Mouse (Mus musculus): ENCODE data around the gene Gsx1. TPM values are rescaled to one million over a fixed set of nuclear protein-coding genes. Genes with fewer than 3 reads are reported as not detected.

The Gsx1 gene
- polyA plus RNA-seq (2015; fragmentation: Nextera tagmentation; extraction: Ambion mirVana), result not detected in 2 replicates

GRCm38 (mm10) chr5:147188571-147188975 lies at the start of gene Gsx1:
Gene Gsx1, plus strand, starts transcription at chr5:147188696.
- Histone ChIP-seq H3K4me3 (replicated peaks) (peak within 1 kb of the TSS; percentile 21), H3K27ac (replicated peaks) (no peak within 1 kb of the TSS), H3K36me3 (replicated peaks) (no peaks in the 10 kb centered on the region), H3K4me1 (replicated peaks) (peaks cover 23% of the 10 kb centered on the region), H3K27me3 (peaks cover 95% of the 10 kb centered on the region), H3K4me2 (peak within 1 kb of the TSS; percentile 45), H3K9me3 (replicated peaks) (no peaks in the 10 kb centered on the region), H3K9ac (no peak within 1 kb of the TSS)
- 1% methylated on average over 35 of the region's 37 CpGs for WGBS (ENCODE audit: insufficient replicate concordance)
- ATAC-seq (ENCODE audit: insufficient read depth), result no peak

- no peak for ATAC-seq (ENCODE audit: insufficient read depth)
- H3K4me2 ChIP-seq, result no peak overlapping the region
- no peaks in the 10 kb centered on the region for H3K27me3 ChIP-seq
- no peaks in the 10 kb centered on the region for H3K9me3 ChIP-seq (replicated peaks)
- no peaks in the 10 kb centered on the region for H3K36me3 ChIP-seq (replicated peaks)
- H3K4me3 ChIP-seq (replicated peaks), result no peak overlapping the region
- H3K4me1 ChIP-seq (replicated peaks), result no peaks in the 10 kb centered on the region
- no peak overlapping the region for H3K27ac ChIP-seq (replicated peaks)
- no peak overlapping the region for H3K9ac ChIP-seq
Observed at GRCm38 (mm10) chr5:147147340-147147739, 41.2 kb upstream of the Gsx1 start.

- peaks cover 15% of the 10 kb centered on the region; the same call in 1 of the 2 replicates for H3K27me3 ChIP-seq
- no peak for ATAC-seq (ENCODE audit: insufficient read depth)
- no peaks in the 10 kb centered on the region for H3K9me3 ChIP-seq (replicated peaks)
- WGBS (ENCODE audit: insufficient replicate concordance), result 26% methylated on average over 13 of the region's 13 CpGs
- no peaks in the 10 kb centered on the region for H3K4me1 ChIP-seq (replicated peaks)
- H3K36me3 ChIP-seq (replicated peaks), result no peaks in the 10 kb centered on the region
- H3K4me2 ChIP-seq, result no peak overlapping the region
- no peak overlapping the region for H3K9ac ChIP-seq
- no peak overlapping the region for H3K4me3 ChIP-seq (replicated peaks)
- no peak overlapping the region for H3K27ac ChIP-seq (replicated peaks)
Observed at GRCm38 (mm10) chr5:147154806-147155371, 33.6 kb upstream of the Gsx1 start.

GRCm38 (mm10) chr5:147155449-147156133 lies 32.9 kb upstream of the Gsx1 start:
- no peak for ATAC-seq (ENCODE audit: insufficient read depth)
- Histone ChIP-seq H3K36me3 (replicated peaks) (no peaks in the 10 kb centered on the region), H3K27ac (replicated peaks) (no peak overlapping the region), H3K9ac (no peak overlapping the region), H3K4me2 (no peak overlapping the region), H3K27me3 (peaks cover 15% of the 10 kb centered on the region; the same call in 1 of the 2 replicates), H3K4me1 (replicated peaks) (no peaks in the 10 kb centered on the region), H3K4me3 (replicated peaks) (no peak overlapping the region), H3K9me3 (replicated peaks) (no peaks in the 10 kb centered on the region)
- 29% methylated on average over 13 of the region's 13 CpGs for WGBS (ENCODE audit: insufficient replicate concordance)

- Histone ChIP-seq H3K9ac (no peak overlapping the region), H3K4me3 (replicated peaks) (no peak overlapping the region), H3K36me3 (replicated peaks) (no peaks in the 10 kb centered on the region), H3K4me2 (no peak overlapping the region), H3K27ac (replicated peaks) (no peak overlapping the region), H3K4me1 (replicated peaks) (no peaks in the 10 kb centered on the region), H3K27me3 (peaks cover 15% of the 10 kb centered on the region; the same call in 1 of the 2 replicates), H3K9me3 (replicated peaks) (no peaks in the 10 kb centered on the region)
- 29% methylated on average over 3 of the region's 3 CpGs for WGBS (ENCODE audit: insufficient replicate concordance)
- no peak for ATAC-seq (ENCODE audit: insufficient read depth)
Observed at GRCm38 (mm10) chr5:147156376-147156775, 32.1 kb upstream of the Gsx1 start.

- no peak overlapping the region for H3K27ac ChIP-seq (replicated peaks)
- H3K9ac ChIP-seq, result no peak overlapping the region
- 56% methylated on average over 7 of the region's 7 CpGs for WGBS (ENCODE audit: insufficient replicate concordance)
- peaks cover 15% of the 10 kb centered on the region; the same call in 1 of the 2 replicates for H3K27me3 ChIP-seq
- no peaks in the 10 kb centered on the region for H3K9me3 ChIP-seq (replicated peaks)
- H3K4me1 ChIP-seq (replicated peaks), result no peaks in the 10 kb centered on the region
- no peak overlapping the region for H3K4me2 ChIP-seq
- no peak for ATAC-seq (ENCODE audit: insufficient read depth)
- no peaks in the 10 kb centered on the region for H3K36me3 ChIP-seq (replicated peaks)
- H3K4me3 ChIP-seq (replicated peaks), result no peak overlapping the region
Observed at GRCm38 (mm10) chr5:147157441-147157840, 31.1 kb upstream of the Gsx1 start.

- Histone ChIP-seq H3K9ac (no peak overlapping the region), H3K27ac (replicated peaks) (no peak overlapping the region), H3K9me3 (replicated peaks) (no peaks in the 10 kb centered on the region), H3K4me2 (no peak overlapping the region), H3K27me3 (peaks cover 15% of the 10 kb centered on the region; the same call in 1 of the 2 replicates), H3K36me3 (replicated peaks) (no peaks in the 10 kb centered on the region), H3K4me3 (replicated peaks) (no peak overlapping the region), H3K4me1 (replicated peaks) (no peaks in the 10 kb centered on the region)
- ATAC-seq (ENCODE audit: insufficient read depth), result no peak
- WGBS (ENCODE audit: insufficient replicate concordance), result 28% methylated on average over 6 of the region's 6 CpGs
Observed at GRCm38 (mm10) chr5:147159320-147159719, 29.2 kb upstream of the Gsx1 start.

GRCm38 (mm10) chr5:147159792-147160191 lies 28.7 kb upstream of the Gsx1 start:
- no peak overlapping the region for H3K27ac ChIP-seq (replicated peaks)
- H3K36me3 ChIP-seq (replicated peaks), result no peaks in the 10 kb centered on the region
- no peak overlapping the region for H3K9ac ChIP-seq
- H3K4me2 ChIP-seq, result no peak overlapping the region
- H3K27me3 ChIP-seq, result peaks cover 13% of the 10 kb centered on the region; the same call in 1 of the 2 replicates
- no peak for ATAC-seq (ENCODE audit: insufficient read depth)
- no peaks in the 10 kb centered on the region for H3K9me3 ChIP-seq (replicated peaks)
- H3K4me1 ChIP-seq (replicated peaks), result no peaks in the 10 kb centered on the region
- H3K4me3 ChIP-seq (replicated peaks), result no peak overlapping the region
- 54% methylated on average over 2 of the region's 2 CpGs for WGBS (ENCODE audit: insufficient replicate concordance)

- Histone ChIP-seq H3K9me3 (replicated peaks) (no peaks in the 10 kb centered on the region), H3K4me1 (replicated peaks) (no peaks in the 10 kb centered on the region), H3K4me3 (replicated peaks) (no peak overlapping the region), H3K27ac (replicated peaks) (no peak overlapping the region), H3K4me2 (no peak overlapping the region), H3K9ac (no peak overlapping the region), H3K36me3 (replicated peaks) (no peaks in the 10 kb centered on the region), H3K27me3 (no peaks in the 10 kb centered on the region)
- ATAC-seq (ENCODE audit: insufficient read depth), result no peak
- WGBS (ENCODE audit: insufficient replicate concordance), result 57% methylated on average over 6 of the region's 6 CpGs
Observed at GRCm38 (mm10) chr5:147165060-147165459, 23.4 kb upstream of the Gsx1 start.

- H3K27ac ChIP-seq (replicated peaks), result no peak overlapping the region
- no peaks in the 10 kb centered on the region for H3K36me3 ChIP-seq (replicated peaks)
- ATAC-seq (ENCODE audit: insufficient read depth), result no peak
- no peak overlapping the region for H3K9ac ChIP-seq
- no peak overlapping the region for H3K4me3 ChIP-seq (replicated peaks)
- no peaks in the 10 kb centered on the region for H3K9me3 ChIP-seq (replicated peaks)
- no peak overlapping the region for H3K4me2 ChIP-seq
- no peaks in the 10 kb centered on the region for H3K4me1 ChIP-seq (replicated peaks)
- H3K27me3 ChIP-seq, result no peaks in the 10 kb centered on the region
- 75% methylated on average over 7 of the region's 7 CpGs for WGBS (ENCODE audit: insufficient replicate concordance)
Observed at GRCm38 (mm10) chr5:147170088-147170487, 18.4 kb upstream of the Gsx1 start.

- 55% methylated on average over 3 of the region's 3 CpGs for WGBS (ENCODE audit: insufficient replicate concordance)
Observed at GRCm38 (mm10) chr5:147174046-147174445, 14.4 kb upstream of the Gsx1 start.

More at GRCm38 (mm10) chr5:147174046-147174445, 14.4 kb upstream of the Gsx1 start:
- no peak for ATAC-seq (ENCODE audit: insufficient read depth)
- no peaks in the 10 kb centered on the region for H3K9me3 ChIP-seq (replicated peaks)
- no peak overlapping the region for H3K4me2 ChIP-seq
- no peaks in the 10 kb centered on the region for H3K36me3 ChIP-seq (replicated peaks)
- no peak overlapping the region for H3K9ac ChIP-seq
- H3K27ac ChIP-seq (replicated peaks), result no peak overlapping the region
- no peak overlapping the region for H3K4me3 ChIP-seq (replicated peaks)
- no peaks in the 10 kb centered on the region for H3K27me3 ChIP-seq
- no peaks in the 10 kb centered on the region for H3K4me1 ChIP-seq (replicated peaks)
